Mouse (Mus musculus): Measurements from ENCODE around the gene Dgkb.

Gene Dgkb

DNA sequence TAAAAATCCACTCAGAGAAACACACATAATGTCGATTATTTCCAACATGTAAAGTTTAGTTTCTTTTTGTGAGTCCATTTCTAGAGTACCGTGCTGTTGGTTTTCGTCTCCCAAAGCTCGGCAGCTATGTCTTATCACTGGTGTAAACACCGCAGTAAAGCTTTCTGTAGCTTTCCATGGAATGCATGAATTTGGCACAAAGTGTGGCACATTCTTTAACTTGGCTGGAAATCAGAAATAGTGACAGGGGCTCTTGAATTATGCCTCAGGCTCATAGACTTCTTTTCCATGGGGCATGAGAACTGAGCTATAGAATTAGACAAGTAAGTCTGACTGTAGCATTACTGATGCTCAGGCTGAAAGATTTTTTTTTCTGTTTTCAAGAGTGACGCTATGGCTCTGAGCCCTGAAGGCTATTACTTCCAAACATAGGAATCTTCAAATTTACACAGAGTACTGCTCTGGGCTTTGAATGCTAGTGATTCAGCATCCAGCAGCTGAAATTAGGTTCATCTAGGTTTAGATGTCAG lies 179.0 kb downstream of the Dgkb start:
- DNase-seq (ENCODE audit: low spot score in 2 of 2), result no peak

DNA sequence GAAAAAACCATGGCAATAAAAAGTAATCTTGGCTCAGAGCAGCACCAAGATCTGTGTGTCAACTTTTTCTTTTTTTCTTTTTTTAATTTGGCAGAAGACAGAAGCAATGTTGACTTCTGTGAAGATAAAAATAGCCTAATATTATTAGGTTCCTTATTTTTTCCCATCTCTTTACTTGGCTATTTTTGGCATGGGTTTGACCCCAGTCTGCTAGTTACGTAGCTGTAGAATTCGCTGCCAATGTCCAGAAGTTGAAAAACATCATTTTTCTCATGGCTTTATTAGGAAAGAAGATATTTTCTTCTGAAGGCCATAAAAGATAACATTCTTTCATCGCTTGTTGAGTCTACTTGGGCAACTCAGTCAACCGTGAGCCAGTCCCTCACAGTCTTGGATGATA lies 200.1 kb downstream of the Dgkb start:
- DNase-seq (ENCODE audit: low spot score in 2 of 2), result no peak

DNA sequence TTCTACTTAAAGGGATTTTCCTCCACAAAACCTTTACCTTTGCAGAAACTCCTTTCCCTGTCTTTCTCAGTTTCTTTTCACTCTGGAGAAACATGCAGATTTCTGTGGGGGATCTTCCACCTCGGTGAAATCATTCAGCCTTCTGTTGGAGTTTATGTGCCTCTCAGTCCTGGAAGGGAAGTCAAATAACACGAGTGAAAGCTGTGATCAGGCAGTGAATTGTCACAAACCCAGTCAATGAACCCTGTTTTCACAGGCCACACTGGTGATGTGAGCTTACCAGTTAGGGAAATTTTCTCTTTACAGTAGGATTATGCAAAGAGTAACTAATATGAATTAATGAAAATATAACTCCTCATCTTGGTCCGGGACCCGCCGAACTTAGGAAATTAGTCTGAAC lies 229.7 kb downstream of the Dgkb start:
- no peak for DNase-seq (ENCODE audit: low spot score in 2 of 2)

DNA sequence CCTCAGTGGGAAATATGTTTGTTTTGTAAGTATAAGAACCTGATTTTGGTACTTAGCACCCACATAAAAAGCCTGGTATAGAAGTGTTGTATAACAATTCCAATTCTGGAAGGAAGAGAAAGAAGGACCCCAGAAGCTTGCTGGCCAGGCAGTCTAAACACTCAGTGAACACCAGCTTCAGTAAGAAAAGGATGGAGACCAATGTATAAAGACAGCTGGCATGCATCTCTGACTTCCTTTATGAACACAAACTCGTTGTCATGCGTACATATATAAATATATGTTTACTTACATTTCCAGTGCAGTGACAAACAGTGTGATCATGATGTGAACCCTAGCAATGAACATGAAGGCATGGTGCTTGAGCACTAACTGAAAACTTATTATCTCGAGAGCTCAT lies 270.7 kb downstream of the Dgkb start:
- DNase-seq (ENCODE audit: low spot score in 2 of 2), result no peak

GRCm38 (mm10) chr12:38111928-38112327 lies 294.4 kb downstream of the Dgkb start:
- no peak for DNase-seq (ENCODE audit: low spot score in 2 of 2)

GRCm38 (mm10) chr12:38114990-38115615 lies 297.6 kb downstream of the Dgkb start:
- DNase-seq (ENCODE audit: low spot score in 2 of 2), result no peak

DNA sequence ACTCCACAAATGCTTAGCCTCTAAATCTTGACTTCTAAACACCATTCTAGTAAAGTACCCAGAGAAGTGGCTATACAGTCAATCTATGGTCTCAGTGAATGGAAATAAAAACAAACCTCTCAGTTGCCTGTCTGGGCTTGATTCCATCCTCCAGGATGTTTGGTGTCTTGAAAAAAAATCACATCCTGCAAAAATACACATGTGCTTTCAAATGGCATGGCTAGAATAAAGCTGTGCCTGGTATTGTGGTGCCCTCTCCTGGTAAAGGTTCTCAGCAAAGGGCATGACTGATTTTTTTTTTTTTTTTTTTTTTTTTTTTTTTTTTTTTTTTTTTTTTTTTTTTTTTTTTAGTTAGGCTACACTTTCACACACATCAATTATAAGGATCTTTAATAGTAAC lies 306.0 kb downstream of the Dgkb start:
- no peak for DNase-seq (ENCODE audit: low spot score in 2 of 2)

DNA sequence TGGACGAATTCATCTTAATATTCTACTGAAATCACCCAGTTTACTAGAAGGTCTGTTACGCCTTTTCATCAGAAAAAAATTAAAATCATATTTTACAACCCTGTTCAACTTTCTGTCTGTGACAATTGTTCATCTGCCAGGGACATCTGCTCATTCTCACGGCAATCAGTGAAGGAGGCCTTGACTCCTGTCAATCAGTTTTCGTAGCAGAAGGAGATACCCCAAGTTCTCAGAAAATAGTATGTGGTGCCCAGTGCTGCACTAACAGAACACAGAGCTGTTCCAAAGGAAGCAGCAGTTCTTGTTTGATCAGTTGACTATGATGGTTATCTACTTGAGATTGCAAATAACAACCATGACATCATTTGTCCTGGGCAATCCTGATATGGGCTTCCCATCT lies 307.8 kb downstream of the Dgkb start:
- no peak for DNase-seq (ENCODE audit: low spot score in 2 of 2)

GRCm38 (mm10) chr12:38130209-38130915 lies 312.8 kb downstream of the Dgkb start:
- no peak for DNase-seq (ENCODE audit: low spot score in 2 of 2)

GRCm38 (mm10) chr12:38136379-38136778 lies 318.9 kb downstream of the Dgkb start:
- DNase-seq (ENCODE audit: low spot score in 2 of 2), result no peak

GRCm38 (mm10) chr12:38140039-38140438 lies 322.5 kb downstream of the Dgkb start:
- no peak for DNase-seq (ENCODE audit: low spot score in 2 of 2)

- DNase-seq (ENCODE audit: low spot score in 2 of 2), result no peak
Observed at GRCm38 (mm10) chr12:38232665-38233064, 415.1 kb downstream of the Dgkb start.

DNA sequence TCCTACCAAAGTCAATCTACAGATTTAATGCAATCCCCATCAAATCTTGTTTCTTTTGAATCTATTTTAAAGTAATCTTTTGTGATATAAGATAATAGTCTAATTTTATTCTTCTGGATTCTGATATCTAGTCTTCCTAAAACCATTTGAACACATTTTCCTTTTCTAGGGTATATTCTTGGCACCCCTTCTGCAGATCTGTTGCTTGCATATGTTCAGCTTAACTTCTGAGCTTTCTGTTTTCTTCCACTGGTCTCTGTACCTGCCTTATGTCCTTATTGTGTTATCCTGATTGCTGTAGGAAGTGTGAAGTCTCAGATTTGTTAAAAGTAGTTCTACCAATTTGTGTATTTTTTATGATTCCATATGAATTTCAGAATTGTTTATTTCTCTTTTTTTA lies 451.3 kb downstream of the Dgkb start:
- DNase-seq (ENCODE audit: low spot score in 2 of 2), result no peak

DNA sequence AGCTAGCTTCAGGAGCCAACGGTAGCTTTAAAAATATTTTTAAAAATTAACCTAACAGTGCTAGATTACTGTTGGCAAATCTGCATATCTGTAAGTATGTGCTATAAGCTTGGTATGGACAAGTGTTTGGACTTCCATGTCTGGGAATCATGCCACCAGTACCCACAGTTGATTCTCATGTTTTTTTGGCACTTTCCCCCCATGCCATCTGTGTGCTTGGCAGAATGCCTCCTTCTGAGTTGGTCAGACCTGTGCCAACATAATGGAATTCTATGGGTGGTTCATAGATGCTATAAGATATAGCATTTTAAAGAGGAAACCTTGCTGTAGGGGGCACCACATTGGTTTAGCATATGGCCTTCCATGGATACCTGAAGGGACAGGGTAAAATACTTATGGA lies 484.0 kb downstream of the Dgkb start:
- DNase-seq (ENCODE audit: low spot score in 2 of 2), result peak; percentile 23 to 33

- no peak for DNase-seq (ENCODE audit: low spot score in 2 of 2)
Observed at GRCm38 (mm10) chr12:38303841-38304240, 486.3 kb downstream of the Dgkb start.

DNA sequence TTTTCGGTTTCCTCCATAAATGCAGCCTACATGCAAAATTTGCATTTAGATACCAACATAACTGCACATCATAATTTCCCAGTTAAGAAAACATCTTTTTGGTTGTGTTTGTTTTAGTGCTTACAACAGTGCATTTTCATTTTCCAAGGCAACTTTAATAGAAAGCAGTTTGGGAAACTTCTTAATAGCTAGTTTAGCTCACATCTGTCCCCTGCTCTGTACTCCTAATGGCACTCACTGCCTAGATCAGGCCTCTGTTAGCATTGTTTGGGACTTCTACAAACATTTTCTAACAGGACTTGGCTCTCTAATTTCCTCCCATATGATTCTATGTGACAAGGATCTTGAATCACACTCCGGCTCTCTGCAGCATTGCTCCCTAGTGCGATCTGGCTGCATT lies 486.7 kb downstream of the Dgkb start:
- DNase-seq (ENCODE audit: low spot score in 2 of 2), result no peak

DNA sequence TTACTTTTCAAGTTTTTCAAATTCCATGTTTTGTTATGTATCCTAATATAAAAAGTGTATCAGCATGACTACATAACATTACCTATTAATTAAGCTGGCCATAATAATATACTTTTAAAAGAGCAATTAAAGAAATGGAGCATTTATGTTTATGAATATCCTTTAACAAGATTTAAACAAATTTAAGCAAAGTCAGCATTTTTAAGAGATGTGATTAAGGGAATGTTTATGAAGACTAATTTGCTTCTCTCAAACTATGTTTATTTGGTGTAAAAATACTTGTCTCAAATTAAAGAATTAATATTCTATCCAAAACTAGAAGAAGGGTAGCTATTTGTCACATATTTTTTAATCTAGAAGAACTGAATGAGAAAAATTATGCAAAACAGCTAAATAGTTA lies 492.4 kb downstream of the Dgkb start:
- DNase-seq (ENCODE audit: low spot score in 2 of 2), result no peak

DNA sequence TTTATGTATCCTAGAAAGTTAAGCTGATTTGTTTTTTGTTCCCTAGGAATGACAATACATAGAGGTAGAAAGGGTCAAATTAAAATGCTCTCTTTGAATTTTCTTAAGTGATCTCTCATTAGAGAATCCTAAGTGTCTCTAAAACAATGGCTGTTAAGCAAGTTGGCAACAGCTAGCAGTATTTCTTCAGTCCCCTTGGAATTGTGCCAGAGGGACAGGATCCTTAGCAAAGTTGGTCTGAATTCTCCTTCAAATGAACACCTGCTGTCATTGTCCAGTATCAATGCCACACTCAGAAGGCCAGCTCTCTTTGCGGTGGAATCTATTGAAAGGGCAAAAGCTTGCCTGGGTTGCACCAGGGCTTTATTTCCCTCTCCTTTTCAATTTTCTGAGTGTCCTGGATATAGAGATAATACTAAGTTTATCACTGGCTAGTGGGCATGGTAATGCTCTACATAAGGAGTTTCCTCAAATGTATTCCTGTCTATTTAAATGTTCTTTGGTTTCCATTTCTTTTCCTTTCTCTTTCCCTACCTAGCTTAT lies 510.3 kb downstream of the Dgkb start:
- DNase-seq (ENCODE audit: low spot score in 2 of 2), result no peak

DNA sequence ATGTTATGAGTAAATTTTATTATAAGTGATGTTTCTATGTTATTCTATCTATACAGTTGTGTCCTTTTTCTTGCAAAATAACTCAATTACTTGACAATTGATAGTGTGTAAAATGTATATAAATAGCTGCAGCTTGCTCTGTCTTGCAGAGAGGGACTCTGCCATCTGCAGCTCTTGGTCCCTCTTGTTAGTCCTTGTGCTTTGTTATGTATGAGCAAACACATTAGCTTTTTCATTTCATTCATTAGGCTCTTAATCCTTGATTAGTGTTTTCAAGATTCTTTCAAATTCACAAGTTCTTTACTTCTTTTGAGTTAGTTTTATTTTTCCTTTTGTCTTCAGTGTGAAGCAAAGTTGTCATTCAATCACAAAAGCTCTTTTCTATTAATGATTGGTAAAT lies 511.3 kb downstream of the Dgkb start:
- no peak for DNase-seq (ENCODE audit: low spot score in 2 of 2)

GRCm38 (mm10) chr12:38342657-38343056 lies 525.1 kb downstream of the Dgkb start:
- DNase-seq (ENCODE audit: low spot score in 2 of 2), result peak; percentile 33 to 41

- DNase-seq (ENCODE audit: low spot score in 2 of 2), result no peak
Observed at GRCm38 (mm10) chr12:38352481-38352880, 535.0 kb downstream of the Dgkb start.

GRCm38 (mm10) chr12:38356386-38356785 lies 538.9 kb downstream of the Dgkb start:
- DNase-seq (ENCODE audit: low spot score in 2 of 2), result peak; percentile 17 to 49

- no peak for DNase-seq (ENCODE audit: low spot score in 2 of 2)
Observed at GRCm38 (mm10) chr12:38361491-38361890, 544.0 kb downstream of the Dgkb start.

Measured in right cerebral cortex, postnatal 36 days (tissue).